Mouse (Mus musculus) yolk sac, embryonic 10.5 days (tissue): Measurements from ENCODE around the gene Adcyap1r1.

Experiments used
- DNase-seq: peaks from one replicate; pipeline ENCODE4 v3.0.0-alpha.2; 2017; ENCODE audit warnings: low spot score

The Adcyap1r1 gene

DNA sequence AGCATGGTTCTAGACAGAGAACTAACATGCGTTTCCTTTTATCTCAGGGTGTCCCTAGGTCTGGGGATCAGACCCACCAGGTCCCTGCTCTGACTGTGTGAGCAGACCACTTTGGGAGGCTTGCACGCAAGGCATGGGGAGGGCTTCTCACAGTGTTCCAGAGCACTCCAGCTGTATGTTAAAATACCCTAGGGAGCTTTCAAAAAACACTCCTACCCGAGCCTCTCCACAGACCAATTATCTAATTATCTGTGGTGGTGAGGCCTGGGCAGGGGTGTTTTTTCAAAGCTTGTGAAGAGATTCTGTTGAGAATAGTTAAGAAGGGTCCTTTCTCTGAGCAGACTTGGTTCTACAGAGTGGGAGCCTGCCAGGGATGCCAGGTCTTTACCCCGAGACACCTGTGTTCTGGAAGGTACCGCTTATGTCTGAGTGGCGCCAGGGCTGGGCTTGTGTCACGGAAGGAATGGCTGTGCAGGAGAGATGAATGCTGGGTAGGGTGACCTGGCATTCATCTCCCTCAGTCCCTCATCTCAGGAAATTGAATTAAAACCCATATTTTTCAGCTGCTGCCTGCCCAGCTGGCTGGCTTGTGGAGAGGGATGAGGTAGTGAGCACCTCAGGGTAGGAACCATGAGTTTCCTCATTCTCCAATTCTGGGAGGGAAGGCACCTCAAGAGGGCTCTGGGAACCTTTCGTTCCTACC lies 2.7 kb upstream of the Adcyap1r1 start:
- no peak for DNase-seq

DNA sequence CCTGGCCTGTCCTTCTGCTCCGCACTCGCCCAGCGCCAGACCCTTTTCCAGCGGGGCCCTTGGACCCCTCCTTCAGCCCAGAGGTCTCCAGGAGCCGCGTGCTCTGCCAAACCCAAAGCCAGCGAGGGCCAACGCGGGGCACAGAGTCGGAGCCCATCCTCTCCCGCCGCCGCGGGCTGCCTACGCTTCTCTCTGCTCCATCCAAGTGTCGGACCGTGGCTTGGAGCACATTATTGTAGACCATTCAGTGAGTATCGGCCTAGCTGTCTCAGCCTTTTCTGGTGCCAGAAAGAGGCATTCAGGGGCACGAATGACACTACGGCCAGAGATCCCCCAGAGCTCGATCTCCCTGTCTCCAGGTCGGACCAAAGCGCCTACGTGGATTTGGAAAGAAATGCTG lies 603 bp downstream of the Adcyap1r1 start:
- no peak for DNase-seq

DNA sequence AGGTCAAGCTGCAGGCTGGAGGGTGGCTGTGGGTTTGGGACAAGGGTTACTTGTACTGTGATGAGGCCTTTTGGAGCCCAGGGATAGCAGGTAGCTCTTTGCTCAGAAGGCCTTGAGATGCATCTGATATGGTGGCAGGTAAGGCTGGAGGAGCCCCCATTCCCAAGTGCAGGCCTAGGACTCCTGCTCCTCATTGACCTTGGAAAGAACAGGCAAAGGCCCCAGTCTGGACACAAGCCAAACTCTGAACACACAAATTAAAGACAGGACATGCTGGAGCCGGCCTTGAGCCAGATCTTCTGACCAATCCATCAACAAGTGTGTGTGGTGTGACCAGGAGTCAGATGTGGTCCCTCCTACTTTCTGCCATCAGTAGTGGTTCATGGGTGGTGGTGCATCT lies 1.8 kb downstream of the Adcyap1r1 start:
- no peak for DNase-seq

DNA sequence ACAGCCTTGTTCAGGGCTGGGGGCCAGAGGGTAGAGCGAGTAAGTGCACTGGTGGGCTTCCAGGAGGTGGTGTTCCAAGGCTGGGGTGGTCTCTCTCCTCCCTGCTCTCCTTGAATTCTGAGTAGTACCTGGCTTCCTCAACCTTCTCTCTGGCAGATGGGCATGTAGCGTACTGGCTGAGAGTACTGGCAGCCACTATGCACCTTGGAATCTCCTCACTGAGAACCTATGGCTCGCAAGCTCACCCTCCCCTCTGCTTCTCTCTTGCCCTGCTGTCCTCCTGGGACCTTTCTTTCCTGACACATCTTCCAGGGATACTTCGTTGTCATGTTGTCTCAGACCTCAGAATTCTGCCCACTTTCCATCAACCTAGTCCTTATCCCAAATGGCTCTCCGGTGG lies 3.9 kb downstream of the Adcyap1r1 start:
- DNase-seq: no peak

DNA sequence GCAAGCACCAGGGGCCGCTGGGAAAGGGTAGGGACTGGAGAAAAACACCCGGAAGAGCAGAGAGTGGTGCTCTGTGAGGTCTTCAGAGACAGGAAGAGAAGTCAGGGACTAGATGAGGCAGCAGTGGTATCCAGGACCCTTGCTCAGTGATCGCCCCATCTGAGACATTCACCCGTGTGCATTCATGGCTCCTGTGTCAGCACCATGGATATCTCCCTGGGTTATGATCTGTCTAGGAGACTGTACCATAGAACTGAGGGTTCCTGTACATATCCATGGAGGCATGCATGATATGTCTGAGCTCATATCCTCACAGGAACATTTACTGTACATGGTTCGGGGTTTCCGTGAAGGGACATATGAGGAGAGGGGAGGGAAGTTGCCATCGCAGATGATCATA lies 5.9 kb downstream of the Adcyap1r1 start:
- no peak for DNase-seq

DNA sequence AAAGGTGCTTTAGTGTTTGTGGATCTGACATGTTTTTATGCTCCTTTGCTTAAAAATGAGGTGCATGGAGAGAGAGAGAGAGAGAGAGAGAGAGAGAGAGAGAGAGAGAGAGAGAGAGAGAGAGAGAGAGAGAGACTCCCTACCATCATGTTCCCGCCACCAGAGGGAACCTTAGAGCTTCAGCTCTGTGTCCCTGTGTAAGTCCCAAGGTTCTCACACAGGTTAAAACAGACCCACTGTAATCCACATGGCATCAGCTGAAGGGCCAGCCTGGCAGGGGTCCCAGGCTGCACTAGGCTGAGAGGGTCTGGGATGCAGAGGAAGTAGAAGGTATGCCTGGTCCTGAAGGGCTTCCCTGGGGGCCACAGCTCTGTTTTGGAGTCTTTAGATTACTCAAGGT lies 6.4 kb downstream of the Adcyap1r1 start:
- DNase-seq: no peak

DNA sequence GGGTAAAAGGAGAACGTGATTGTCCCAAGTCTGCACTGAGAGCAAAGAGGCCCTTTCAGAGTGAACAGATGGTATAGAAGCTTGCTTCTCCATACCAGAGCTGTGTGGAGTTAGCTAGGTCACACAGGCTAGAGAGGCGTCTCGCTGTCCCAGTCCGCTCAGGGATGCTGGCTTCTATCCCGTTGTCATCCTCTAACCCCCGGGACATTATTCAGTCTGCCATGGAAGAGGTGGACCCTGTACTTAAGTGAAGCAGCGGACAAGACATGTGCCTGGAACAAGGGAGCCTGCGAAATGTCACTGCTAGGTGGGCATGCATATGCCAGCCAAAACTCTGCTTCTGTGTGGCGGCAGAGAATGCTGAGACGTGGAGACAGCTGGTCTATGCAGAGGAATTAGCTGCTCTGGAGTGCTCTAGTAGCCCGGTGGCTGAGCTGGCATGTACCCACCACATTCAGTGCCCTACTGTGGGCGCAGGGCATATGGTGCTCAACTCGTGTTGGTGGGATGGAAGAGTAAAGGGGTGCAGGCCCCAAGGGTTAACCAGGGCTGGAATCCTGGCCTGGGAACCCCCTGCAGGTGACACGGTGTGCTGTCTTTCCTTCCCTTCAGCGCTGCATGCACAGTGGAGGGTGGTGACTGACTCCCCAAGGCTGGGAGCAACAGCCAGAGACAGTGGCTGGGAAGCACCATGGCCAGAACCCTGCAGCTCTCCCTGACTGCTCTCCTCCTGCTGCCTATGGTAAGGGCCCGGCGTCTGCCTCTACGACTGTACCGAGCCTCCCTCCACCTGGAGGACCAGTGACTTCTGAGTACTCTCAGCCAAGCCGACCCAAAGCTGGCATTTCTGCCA lies 8.0 kb downstream of the Adcyap1r1 start:
- DNase-seq: no peak

DNA sequence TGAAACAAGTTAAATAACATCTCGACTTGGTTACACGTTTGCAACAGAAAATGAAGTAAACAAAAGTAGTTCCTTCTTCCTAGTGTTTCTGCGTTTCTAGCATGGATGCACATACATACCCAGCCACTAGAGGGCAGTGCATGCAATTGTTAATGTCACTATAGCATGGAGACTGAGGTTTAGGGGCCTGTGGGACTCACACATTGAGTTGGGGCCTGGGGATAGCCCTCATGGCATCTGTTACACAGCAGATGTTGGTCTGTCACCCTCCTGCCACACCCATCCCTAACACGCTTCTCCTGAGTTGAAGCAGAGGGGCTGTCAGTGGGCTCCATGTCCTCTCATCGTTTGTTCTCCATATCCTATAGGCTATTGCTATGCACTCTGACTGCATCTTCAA lies 9.4 kb downstream of the Adcyap1r1 start:
- no peak for DNase-seq

DNA sequence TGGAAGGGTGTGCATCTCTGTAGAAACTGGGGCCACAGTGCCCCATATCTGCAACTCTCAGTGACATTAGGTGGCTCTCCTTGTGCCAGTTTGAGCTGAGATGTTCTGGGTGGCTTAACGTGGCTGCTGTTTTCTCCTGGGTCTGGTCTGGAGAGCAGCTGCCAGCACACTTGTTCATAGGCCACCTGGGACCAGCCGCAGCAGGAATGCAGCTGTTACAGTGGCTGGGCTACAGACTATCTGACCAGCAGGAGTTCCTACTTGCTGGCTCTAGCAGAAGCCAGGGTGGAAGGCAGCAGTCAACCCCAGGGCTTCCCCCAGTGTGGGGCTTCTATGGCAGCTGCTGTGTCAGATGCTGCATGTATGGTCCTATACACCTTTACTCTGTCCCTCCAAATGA lies 9.9 kb downstream of the Adcyap1r1 start:
- DNase-seq: no peak

DNA sequence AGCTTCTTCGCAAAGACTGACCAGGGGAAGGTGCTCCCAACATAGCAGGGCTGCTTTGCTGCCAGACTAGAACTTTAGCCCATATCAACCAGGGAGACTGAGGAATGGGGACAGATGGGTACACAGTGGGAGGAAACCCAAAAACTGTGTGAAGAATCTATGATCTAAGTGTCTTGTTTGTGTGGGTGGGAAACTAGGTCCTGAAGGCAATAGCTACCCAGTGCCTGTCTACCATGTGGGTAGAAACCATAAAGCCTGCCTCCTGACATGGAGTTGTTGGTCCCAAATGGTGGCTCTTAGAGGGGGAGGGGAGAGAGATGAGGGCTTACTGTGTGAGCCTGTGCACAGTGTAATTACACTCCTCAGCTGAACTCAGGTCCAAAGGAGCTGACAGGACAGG lies 10.6 kb downstream of the Adcyap1r1 start:
- DNase-seq: no peak

DNA sequence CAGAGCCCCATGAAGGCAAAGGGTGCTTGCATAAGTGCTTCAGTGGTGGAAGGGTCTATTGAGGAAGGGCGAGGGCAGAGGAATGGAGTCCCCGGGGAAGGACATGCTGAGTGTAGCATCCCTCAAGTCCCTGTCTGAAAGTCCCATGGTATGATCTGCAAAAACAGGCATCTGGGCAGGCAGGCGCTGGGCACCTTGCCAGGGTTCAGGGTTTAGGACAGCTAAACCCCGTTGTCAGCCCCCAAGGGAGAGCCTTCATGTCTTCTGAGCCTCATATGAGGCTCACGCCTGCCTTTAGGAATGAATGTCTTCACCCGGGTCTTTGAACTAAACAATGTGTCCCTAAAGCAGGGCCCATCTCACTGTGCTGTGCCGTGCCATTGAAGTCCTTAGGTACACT lies 12.2 kb downstream of the Adcyap1r1 start:
- no peak for DNase-seq

DNA sequence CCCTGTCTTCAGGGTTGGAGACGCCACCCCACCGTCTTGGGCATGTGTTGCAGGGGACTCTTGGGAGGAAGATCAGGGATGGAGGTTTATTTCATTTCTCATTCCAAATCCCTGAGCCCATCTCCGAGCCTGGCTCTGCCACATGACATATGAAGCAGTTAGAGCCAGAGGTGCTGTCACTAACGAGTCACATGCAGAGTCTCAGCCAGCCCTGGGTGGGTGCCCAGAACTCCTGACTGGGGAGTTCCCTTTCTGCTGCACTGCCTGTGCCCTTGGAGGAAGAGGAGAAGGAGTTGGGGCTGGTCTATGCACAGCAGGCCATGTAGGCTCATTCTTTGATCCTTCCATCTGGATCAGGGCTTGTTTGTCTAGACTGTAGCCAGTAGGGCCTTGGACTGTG lies 13.5 kb downstream of the Adcyap1r1 start:
- DNase-seq: no peak

DNA sequence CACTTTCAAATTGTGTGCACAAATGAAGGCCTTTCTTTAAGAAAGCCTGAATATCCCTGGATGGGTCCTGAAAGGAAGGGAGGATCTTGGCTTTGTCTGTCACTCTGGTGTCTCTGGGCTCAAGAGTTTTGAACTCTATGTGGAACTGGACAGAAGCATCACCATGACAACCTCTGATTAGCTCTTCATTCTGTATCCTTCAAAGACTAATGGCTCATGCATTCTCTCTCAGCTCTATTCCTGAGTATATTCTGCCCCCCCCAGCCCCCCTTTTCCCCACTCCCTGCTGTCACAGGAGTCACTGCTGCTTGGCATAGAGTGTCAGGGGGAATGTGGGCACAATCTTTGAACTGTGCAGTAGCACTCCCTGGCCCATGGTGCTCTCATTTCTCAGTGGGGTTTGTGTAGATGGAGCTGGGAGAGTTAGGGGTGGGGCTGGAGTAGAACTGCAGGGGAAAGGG lies 14.6 kb downstream of the Adcyap1r1 start:
- no peak for DNase-seq

DNA sequence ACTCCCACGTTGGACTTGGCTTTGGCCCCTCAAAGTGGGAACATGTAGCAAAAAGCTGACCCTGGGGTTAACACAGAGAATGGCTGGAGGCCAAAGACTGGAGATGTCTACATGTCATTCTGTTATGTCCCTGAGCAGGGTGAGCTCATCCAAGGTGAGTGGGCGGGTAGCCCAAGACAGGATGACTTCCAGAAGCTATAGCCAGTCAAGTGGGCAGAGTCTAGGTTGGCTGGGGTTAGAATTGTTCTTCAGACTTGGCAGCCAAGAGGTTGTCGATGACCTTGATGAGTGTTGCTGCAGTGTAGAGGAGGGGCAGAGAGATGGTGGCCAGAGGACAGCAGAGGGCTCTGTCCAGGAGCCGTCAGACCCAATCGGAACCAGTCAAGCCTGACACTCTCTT lies 18.9 kb downstream of the Adcyap1r1 start:
- DNase-seq: no peak

DNA sequence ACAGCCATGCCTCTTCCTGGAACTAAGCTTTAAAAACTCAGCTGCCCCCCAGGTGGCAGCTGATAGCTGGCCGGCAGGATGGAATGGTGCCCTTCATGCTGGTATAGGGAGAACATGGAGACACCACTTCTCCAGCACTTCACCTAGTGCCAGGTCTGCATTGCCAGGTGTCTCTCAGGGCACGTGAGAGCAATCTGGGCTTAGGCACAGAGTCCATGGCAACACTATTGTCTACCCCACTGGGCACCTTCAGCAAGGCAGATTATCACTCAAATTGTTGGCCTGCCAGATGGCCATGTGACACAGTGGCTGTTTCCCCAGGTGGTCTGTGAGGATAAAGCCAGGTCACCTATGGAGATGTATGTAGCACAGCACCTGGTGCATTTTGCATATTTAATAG lies 20.6 kb downstream of the Adcyap1r1 start:
- DNase-seq: no peak

DNA sequence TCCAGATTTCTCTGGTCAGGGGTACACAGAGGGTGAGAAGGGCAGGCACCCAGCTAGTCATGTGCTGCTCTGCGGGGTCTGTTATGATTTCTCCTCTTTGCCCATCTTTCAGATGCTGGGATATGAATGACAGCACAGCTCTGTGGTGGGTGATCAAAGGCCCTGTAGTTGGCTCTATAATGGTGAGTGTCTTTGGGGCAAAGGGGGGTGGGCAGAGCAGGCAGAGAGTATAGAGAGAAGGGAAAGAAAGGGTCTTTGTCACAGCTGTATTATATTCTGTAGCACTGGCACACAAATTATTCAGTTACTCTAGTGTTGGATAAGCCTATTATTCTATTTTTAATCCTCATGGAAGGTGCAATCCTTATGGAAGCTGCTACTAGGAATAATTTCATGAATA lies 29.2 kb downstream of the Adcyap1r1 start:
- no peak for DNase-seq

DNA sequence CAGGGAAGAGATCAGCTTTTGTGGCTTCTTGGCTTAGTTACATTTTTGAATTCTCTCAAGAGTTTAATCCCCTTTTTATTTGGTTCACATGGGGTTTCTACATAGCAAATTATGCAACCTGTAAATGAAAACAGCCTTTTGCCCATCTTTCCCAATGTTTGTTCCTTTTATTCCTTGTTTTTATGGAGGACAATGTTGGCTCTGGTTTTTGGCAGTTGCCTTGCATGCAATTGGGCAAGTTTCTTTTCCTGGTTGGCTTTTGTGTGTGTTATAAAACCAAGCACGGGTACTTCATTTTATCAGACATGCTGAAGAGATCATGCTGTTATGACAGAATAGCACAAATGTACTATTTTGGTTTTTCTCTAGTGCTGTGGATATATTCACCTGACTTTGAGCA lies 30.7 kb downstream of the Adcyap1r1 start:
- no peak for DNase-seq

DNA sequence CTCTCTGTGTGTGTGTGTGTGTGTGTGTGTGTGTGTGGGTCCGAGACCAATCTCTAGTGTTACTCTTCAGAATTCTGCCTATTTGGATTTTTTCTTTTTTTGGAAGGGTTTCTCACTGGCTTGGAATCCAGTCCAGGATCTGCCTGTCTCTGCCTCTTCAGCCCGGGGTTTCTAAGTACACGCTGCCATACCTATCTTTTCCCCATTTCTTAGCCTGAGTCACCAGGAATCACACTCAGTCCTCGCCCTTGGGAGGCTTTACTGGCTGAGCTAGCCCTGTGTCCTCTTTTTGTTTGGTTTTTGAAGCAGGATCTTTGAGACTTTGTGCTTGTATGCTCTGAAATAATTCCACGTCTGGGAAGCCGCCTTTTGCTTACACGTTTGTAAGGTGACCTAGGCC lies 31.6 kb downstream of the Adcyap1r1 start:
- DNase-seq: no peak

DNA sequence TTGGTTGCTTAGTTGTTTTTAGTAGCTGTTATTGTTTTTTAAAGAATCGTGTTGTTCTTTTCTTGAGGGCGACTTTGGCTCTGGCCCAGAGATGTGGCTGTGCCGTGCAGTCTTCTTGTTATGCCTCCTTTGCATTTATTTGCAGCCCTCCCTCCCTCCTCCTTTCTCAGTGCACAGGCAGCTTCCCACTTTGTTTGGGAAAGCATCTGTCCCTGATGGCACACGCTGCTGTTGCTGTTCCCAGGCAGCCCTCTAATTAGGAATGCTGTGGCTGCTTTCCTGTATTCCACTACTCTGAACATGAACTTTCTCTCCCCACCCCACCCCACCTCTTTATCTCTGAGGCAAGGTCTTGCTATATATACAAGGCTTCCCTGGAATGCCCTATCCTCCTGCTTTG lies 32.4 kb downstream of the Adcyap1r1 start:
- no peak for DNase-seq

DNA sequence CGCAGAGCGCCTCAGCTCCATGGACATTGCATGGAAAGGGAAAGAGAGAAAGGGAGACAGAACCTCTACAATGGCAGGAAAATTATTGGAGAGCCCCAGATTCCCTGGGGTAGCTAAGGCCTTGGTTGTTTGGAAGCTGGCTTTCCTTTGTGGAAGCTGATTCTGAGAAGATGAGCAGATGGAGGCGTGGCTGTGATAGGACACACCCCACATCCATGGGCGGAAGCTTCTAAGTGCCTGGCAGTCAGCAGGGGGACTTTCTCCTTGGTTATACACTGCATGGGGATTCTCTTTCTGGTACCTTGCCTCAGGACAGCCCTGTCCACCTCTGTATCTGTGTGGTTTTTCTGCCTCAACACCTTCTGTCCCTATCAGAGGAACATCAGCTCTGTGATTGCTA lies 33.4 kb downstream of the Adcyap1r1 start:
- DNase-seq: no peak

DNA sequence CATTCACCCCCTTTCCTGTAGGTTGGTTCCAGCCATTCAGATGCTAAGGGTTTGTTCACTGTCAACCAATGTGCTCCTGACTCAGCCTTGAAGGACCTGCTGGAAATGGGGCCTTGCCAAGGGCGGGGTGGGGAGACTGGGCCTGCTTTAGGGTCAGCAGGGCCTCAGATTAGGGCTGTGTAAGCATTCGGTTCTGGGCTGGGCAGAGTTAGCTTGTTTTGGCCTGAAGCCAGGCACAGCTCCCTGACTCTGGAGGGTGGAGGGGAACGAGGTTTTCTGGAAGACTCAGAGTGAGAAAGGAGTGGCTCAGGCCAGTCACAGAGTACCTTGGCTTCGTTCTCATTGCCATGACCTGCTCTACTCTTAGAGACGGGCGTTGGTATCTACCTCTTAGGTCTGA lies 35.9 kb downstream of the Adcyap1r1 start:
- DNase-seq: no peak

DNA sequence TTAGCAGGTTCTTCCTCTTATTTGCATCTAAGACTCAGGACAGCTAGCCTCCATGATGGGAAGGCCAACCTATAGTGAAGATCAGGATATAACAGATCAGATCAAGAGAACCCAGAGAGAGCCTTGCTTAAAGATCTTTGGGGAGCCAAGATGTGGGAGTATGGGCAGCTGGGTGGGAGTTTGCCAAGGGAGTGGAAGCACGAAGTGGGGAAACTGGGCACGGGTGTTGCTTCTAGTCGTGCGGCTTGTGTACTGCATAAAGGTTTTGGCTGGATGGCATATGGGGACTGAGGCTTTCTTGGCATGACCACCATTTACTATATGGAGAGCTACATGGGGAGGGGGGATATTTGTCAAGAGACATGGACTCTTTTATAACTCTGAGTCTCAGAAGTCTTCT lies 44.4 kb downstream of the Adcyap1r1 start:
- no peak for DNase-seq

DNA sequence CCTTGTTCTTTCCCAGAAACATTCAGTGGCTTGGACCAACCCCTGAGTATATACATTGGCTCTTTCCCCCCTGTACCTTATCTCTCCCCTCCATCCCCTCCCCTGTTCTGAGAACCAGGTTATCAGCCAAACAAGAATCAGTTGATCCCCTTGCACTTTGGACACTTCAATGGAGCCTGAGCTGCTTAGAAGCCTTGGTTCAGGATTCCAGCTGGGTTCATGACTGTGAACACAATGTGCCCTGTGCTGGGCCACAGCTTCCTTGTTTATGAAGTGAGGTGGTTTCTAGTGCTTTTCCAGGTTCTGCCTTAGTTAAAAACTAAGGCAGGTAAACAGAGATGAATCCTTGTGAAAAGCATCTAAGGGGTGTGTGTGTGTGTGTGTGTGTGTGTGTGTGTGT lies 47.0 kb downstream of the Adcyap1r1 start:
- DNase-seq: no peak

DNA sequence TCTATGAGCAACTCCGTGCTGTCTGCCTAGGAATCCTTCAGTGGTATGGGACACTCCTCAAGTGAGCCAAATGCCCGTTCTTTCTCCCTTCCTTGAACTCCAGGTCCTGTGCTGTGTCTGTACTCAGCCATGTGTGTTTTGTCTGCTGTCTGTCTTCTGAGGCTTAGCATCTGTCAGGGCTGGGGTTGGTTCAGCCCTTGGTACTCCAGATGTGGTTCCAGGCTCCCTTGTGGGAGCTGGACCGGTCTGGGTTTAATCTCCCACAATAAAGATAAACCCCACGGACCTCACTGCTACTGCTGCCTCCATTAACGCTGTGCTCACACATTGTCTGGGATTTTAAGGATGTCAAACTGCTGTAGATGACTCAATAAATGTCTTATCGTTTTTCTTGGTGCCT lies 49.3 kb downstream of the Adcyap1r1 start:
- no peak for DNase-seq
